Mouse (Mus musculus) stomach, postnatal 0 days (tissue): ENCODE data around the gene Spp2.
A peak's percentile ranks its signal among the peaks of the same experiment; 100 is the strongest.

Source experiments
- CTCF ChIP-seq: IDR thresholded peaks from 2 replicates; pipeline ENCODE4 v1.5.1; 2016; ENCODE audit warnings: antibody characterized with exemption, low read depth, mild to moderate bottlenecking, moderate library complexity
- EP300 ChIP-seq: optimal IDR thresholded peaks from 2 replicates; pipeline ENCODE3; 2016; ENCODE audit warnings: antibody characterized with exemption

GRCm38 (mm10) chr1:88434057-88434456 lies 27.3 kb downstream of the Spp2 start:
- TF ChIP-seq CTCF = peak; percentile 57
- no peak for TF ChIP-seq EP300
